Mouse (Mus musculus) forebrain, embryonic 15.5 days (tissue): ENCODE data around the gene Ntf5. TPM values are rescaled to one million over a fixed set of nuclear protein-coding genes. Genes with fewer than 3 reads are reported as not detected.

ENCODE experiments used
- ATAC-seq: fragments of 200-750 bp; cut with Nextera tagmentation; replicated peaks from 2 replicates; pipeline ENCODE4 v1.8.0; 2017; ENCODE audit warnings: mild to moderate bottlenecking, moderate TSS enrichment, moderate library complexity
- H3K27ac ChIP-seq: fragments of 300-500 bp; sonication (generic); replicated peaks from 2 replicates; pipeline ENCODE4 v1.5.1; 2015; ENCODE audit warnings: mild to moderate bottlenecking, inconsistent platforms
- H3K27me3 ChIP-seq: fragments of 300-500 bp; sonication (generic); 2 replicates; pipeline ENCODE4 v1.6.1; 2015; ENCODE audit warnings: inconsistent platforms
- H3K36me3 ChIP-seq: fragments of 300-500 bp; sonication (generic); 2 replicates; pipeline ENCODE4 v1.6.1; 2015; ENCODE audit warnings: mild to moderate bottlenecking, inconsistent platforms
- H3K4me1 ChIP-seq: fragments of 300-500 bp; sonication (generic); 2 replicates; pipeline ENCODE4 v1.6.1; 2015; ENCODE audit warnings: inconsistent platforms
- H3K4me2 ChIP-seq: fragments of 300-500 bp; sonication (generic); replicated peaks from 2 replicates; pipeline ENCODE4 v1.6.1; 2015; ENCODE audit warnings: mild to moderate bottlenecking, inconsistent platforms
- H3K4me3 ChIP-seq: fragments of 300-500 bp; sonication (generic); 2 replicates; pipeline ENCODE4 v1.5.1; 2015; ENCODE audit warnings: mild to moderate bottlenecking, inconsistent platforms
- H3K9ac ChIP-seq: fragments of 300-500 bp; sonication (generic); replicated peaks from 2 replicates; pipeline ENCODE4 v1.6.1; 2015; ENCODE audit warnings: mild to moderate bottlenecking, inconsistent platforms
- H3K9me3 ChIP-seq: fragments of 300-500 bp; sonication (generic); 2 replicates; pipeline ENCODE4 v1.6.1; 2016; ENCODE audit warnings: inconsistent platforms
- WGBS: fragments of 180-500 bp; shearing (Covaris S2); methylation state at CpG from one replicate; pipeline ENCODE4 v1.1.7; 2015; ENCODE audit warnings: mixed read lengths; 5-methylcytosine and 5-hydroxymethylcytosine counted together
- polyA plus RNA-seq: library from polyadenylated mRNA; unstranded; fragments of >200 nt; fragmentation: Nextera tagmentation; extraction: Ambion mirVana; gene quantifications from 2 replicates; pipeline ENCODE4 v1.2.1, GENCODE M21; 2015

The Ntf5 gene
- not detected in 2 replicates for polyA plus RNA-seq

DNA sequence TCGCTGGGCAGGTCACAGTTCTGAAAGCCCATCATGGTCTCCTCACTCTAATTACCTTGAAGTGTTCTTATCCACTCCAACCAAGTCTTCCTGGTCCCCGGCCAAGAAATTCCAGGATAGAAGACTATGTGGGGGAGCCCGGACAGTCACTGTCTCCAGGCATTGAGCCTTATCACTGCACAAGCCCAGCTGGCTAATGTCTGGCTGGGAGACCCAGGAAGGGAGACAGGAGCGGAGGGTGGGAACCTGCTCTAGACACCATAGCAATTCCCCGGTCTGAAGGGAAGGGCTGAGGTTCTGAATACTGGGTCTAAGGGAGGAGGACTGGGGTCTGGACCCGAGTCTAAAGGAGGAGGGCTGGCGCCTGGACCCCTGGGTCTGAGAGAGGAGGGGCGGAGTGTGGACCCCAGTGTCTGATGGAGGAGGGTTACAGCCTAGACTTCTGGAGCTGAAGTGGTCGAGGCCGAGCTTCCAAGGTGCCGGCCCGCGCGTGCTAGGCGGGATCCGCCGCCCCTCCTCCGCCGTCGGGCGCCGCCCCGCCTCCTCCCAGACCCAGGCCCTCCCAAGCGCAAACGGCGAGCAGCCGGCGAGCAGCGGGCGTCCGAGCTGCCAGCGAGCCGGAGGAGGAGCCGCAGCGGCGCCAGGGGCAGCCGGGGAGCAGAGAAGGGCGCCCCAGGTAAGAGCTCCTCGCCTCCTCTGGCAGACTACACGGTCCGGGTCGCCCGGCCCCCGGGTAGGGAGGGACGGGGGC lies at the start of gene Ntf5:
TSS of gene Ntf5 (plus strand) at position 583 of the 751 bp plus-strand sequence.
- WGBS, result 3% methylated on average over 44 of the region's 45 CpGs
- Histone ChIP-seq H3K36me3 (no peaks in the 10 kb centered on the region), H3K4me3 (peak within 1 kb of the TSS; percentile 58), H3K4me2 (peak within 1 kb of the TSS; percentile 88), H3K27ac (no peak within 1 kb of the TSS), H3K4me1 (peaks cover 13% of the 10 kb centered on the region), H3K9ac (peak within 1 kb of the TSS; percentile 62), H3K27me3 (peaks cover 97% of the 10 kb centered on the region), H3K9me3 (no peaks in the 10 kb centered on the region)
- ATAC-seq, result peak; percentile 60

- H3K4me1 ChIP-seq, result peaks cover 39% of the 10 kb centered on the region
- no peak for ATAC-seq
- H3K27me3 ChIP-seq, result peaks cover 6% of the 10 kb centered on the region; the same call in 1 of the 2 replicates
- no peak overlapping the region for H3K9ac ChIP-seq
- no peak overlapping the region for H3K4me3 ChIP-seq
- no peak overlapping the region for H3K4me2 ChIP-seq
- H3K36me3 ChIP-seq, result no peaks in the 10 kb centered on the region; the same call in 1 of the 2 replicates
- no peak overlapping the region for H3K27ac ChIP-seq
- 91% methylated on average over 2 of the region's 2 CpGs for whole genome bisulfite sequencing
- no peaks in the 10 kb centered on the region for H3K9me3 ChIP-seq
Observed at GRCm38 (mm10) chr7:45363983-45364382, 49.5 kb upstream of the Ntf5 start.

DNA sequence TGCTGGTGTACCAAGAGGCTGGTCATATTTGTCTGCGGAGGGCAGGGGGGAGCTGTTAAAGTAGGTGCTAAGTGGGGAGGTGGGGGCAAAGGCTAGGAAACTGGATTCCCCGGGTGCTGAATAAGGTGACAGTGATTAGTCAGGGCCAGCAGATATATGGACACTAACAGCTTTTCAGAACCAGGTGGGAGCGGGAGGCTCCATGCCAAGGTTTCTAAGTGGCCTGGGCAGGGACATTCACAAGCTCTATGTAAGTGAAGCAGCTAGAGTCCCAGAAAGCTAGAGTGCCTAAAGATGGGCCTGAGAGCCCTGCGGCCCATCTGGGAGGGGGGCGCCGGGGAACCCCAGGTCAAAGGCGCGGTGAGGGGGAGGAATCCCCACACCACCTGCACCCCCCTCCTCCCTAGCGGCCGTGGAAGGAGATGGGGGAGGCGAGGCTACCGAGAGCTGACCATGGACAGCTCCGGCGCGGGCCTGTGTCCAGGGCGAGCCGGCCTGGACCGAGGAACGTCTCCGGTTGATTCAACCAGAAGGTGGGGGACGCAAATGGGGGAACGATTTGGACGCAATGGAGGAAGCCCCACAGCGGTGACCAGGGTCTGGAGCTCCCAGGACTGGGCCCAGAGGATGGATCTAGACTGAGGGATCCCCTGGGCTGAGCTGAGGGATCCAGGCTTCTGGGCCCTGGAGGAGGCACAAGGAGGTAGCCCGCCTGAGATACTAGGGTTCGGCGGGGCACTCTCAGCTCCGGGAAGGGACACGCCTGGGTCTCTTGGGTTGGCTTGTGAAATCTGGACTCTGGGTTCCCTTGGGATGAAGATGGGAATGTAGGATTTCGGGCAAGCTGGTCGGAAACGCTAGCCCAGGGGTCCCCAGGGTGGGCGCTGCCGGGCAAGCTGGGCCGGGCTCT lies 47.5 kb upstream of the Ntf5 start:
- Histone ChIP-seq H3K27me3 (peaks cover 14% of the 10 kb centered on the region; the same call in 1 of the 2 replicates), H3K9me3 (no peaks in the 10 kb centered on the region), H3K4me3 (peak overlapping the region; percentile 77), H3K4me2 (peak overlapping the region; percentile 93), H3K36me3 (no peaks in the 10 kb centered on the region), H3K4me1 (peaks cover 53% of the 10 kb centered on the region), H3K9ac (peak overlapping the region; percentile 90), H3K27ac (peak overlapping the region; percentile 73)
- 5% methylated on average over 35 of the region's 35 CpGs for WGBS
- ATAC-seq, result no peak

- Histone ChIP-seq H3K9me3 (no peaks in the 10 kb centered on the region), H3K4me3 (peak within 1 kb of the TSS; percentile 77), H3K9ac (peak within 1 kb of the TSS; percentile 90), H3K27me3 (peaks cover 14% of the 10 kb centered on the region; the same call in 1 of the 2 replicates), H3K4me2 (peak within 1 kb of the TSS; percentile 93), H3K4me1 (peaks cover 47% of the 10 kb centered on the region), H3K27ac (peak within 1 kb of the TSS; percentile 90), H3K36me3 (no peaks in the 10 kb centered on the region)
- WGBS, result 0% methylated on average over 26 of the region's 26 CpGs
- peak; percentile 54 for ATAC-seq
Observed at GRCm38 (mm10) chr7:45366652-45367019, 46.9 kb upstream of the Ntf5 start, which contains the start of gene Ppfia3. TSS of gene Ppfia3 (minus strand) at chr7:45367019.

GRCm38 (mm10) chr7:45367020-45367880 lies 46.2 kb upstream of the Ntf5 start:
- 0 out of 2 replicates have a peak, but pooled peaks cover 4% of the 10 kb centered on the region for H3K36me3 ChIP-seq
- peak overlapping the region; percentile 77 for H3K4me3 ChIP-seq
- peaks cover 14% of the 10 kb centered on the region; the same call in 1 of the 2 replicates for H3K27me3 ChIP-seq
- under 1% methylated on average over 70 of the region's 70 CpGs for WGBS
- H3K27ac ChIP-seq, result peak overlapping the region; percentile 90
- H3K4me1 ChIP-seq, result peaks cover 41% of the 10 kb centered on the region
- peak overlapping the region; percentile 93 for H3K4me2 ChIP-seq
- H3K9ac ChIP-seq, result peak overlapping the region; percentile 90
- ATAC-seq, result peak; percentile 85
- H3K9me3 ChIP-seq, result no peaks in the 10 kb centered on the region

DNA sequence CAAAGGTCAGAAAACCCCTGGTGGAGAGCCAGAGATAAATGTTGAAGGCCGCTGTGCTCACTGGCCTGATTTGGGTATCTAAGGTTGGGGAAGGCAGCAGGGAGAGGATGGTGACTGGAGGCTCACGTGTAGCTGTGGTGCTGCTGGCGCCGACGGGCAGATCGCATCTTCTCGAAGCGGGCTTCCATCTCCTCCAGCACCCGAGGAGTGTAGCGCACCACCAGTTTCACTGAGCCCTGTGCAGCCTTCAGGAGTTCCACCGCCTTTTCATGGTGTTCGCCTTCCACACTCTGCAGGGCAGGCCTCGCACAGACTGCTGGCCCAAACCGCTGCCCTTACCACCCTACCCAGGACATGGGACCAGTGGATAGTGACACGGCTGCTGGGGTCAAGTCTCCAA lies 45.3 kb upstream of the Ntf5 start:
- peaks cover 34% of the 10 kb centered on the region for H3K4me1 ChIP-seq
- peak overlapping the region; percentile 90; the same call in 1 of the 2 replicates for H3K27ac ChIP-seq

DNA sequence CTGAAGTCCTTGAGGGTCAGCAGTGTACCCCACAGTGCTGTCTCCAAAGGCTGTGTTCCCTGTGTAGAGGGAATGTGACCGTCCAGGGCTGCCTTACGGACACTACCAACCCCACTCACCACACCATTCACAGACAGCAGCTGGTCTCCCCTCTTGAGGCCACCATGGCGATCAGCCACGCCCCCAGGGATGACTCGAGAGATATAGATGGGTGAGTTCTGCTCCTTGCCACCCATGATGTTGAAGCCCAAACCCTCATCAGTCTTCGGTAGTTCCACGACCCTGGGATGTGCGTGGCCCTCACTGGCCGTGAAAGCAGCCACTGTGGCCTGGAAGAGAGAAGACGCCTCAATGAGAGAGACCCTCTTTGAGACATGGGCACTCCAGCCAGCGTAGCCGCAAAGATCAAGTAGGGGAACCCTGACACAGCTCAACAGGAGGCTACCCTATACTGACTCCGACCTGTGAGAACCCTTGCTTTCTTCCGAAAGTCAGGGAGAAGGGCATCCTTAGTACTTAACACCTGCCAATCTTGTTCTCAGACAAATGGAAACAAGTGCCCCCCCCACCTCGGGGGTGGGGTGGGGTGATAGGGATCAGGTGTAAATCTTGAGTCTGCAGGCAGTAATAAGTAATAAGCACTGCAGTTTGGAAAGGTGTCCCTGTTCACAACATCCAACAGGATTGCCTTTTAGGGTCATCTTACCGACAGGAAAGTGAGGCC lies 44.3 kb upstream of the Ntf5 start:
- no peaks in the 10 kb centered on the region for H3K9me3 ChIP-seq
- peaks cover 34% of the 10 kb centered on the region for H3K4me1 ChIP-seq
- H3K4me3 ChIP-seq, result peak overlapping the region; percentile 51; the same call in 1 of the 2 replicates
- no peak overlapping the region for H3K27ac ChIP-seq
- peaks cover 18% of the 10 kb centered on the region for H3K36me3 ChIP-seq
- 72% methylated on average over 16 of the region's 16 CpGs for WGBS
- H3K4me2 ChIP-seq, result no peak overlapping the region
- no peak for ATAC-seq
- peaks cover 10% of the 10 kb centered on the region; the same call in 1 of the 2 replicates for H3K27me3 ChIP-seq
- no peak overlapping the region for H3K9ac ChIP-seq

More for the DNA sequence above, 45.3 kb upstream of the Ntf5 start:
- ATAC-seq, result no peak
- Histone ChIP-seq H3K9me3 (no peaks in the 10 kb centered on the region), H3K4me2 (peak overlapping the region; percentile 93), H3K27me3 (peaks cover 10% of the 10 kb centered on the region; the same call in 1 of the 2 replicates), H3K4me3 (peak overlapping the region; percentile 77), H3K36me3 (peaks cover 9% of the 10 kb centered on the region; the same call in 1 of the 2 replicates), H3K9ac (peak overlapping the region; percentile 63)
- WGBS, result 80% methylated on average over 15 of the region's 15 CpGs

GRCm38 (mm10) chr7:45369836-45370474 lies 43.5 kb upstream of the Ntf5 start:
- Histone ChIP-seq H3K9ac (peak overlapping the region; percentile 54), H3K27me3 (peaks cover 10% of the 10 kb centered on the region; the same call in 1 of the 2 replicates), H3K36me3 (peaks cover 24% of the 10 kb centered on the region), H3K4me3 (peak overlapping the region; percentile 51), H3K27ac (no peak overlapping the region), H3K9me3 (no peaks in the 10 kb centered on the region), H3K4me1 (peaks cover 34% of the 10 kb centered on the region), H3K4me2 (peak overlapping the region; percentile 89)
- WGBS, result 6% methylated on average over 52 of the region's 52 CpGs
- no peak for ATAC-seq

GRCm38 (mm10) chr7:45370475-45371311 lies 42.8 kb upstream of the Ntf5 start, which contains the start of gene Lin7b:
TSS of gene Lin7b (minus strand) at chr7:45370583.
- Histone ChIP-seq H3K9me3 (no peaks in the 10 kb centered on the region), H3K9ac (peak within 1 kb of the TSS; percentile 54), H3K27me3 (peaks cover 10% of the 10 kb centered on the region; the same call in 1 of the 2 replicates), H3K4me3 (peak within 1 kb of the TSS; percentile 51), H3K4me2 (peak within 1 kb of the TSS; percentile 89), H3K36me3 (peaks cover 30% of the 10 kb centered on the region), H3K27ac (no peak within 1 kb of the TSS), H3K4me1 (peaks cover 28% of the 10 kb centered on the region)
- WGBS, result 11% methylated on average over 28 of the region's 28 CpGs
- ATAC-seq, result peak; percentile 39
